Mouse (Mus musculus) layer of hippocampus, adult 2 months (tissue): ENCODE results near the gene Fam120a. TPM values are rescaled to one million over a fixed set of nuclear protein-coding genes. Genes with fewer than 3 reads are reported as not detected.

Source experiments
- DNase-seq, 2 experiments: peaks; one replicate each; pipeline ENCODE4 v3.0.0; 2022; ENCODE audit warnings: low spot score in 2 of 2
- H3K27ac ChIP-seq: fragments of 200-600 bp; 2 replicates; pipeline ENCODE4 v1.8.1; 2022
- H3K4me3 ChIP-seq: fragments of 200-600 bp; 2 replicates; pipeline ENCODE4 v1.8.1; 2022; ENCODE audit warnings: mild to moderate bottlenecking
- CTCF ChIP-seq: fragments of 200-600 bp; conservative IDR thresholded peaks from 2 replicates; pipeline ENCODE4 v1.8.1; 2022; ENCODE audit warnings: antibody characterized with exemption, mild to moderate bottlenecking, moderate library complexity
- total RNA-seq, 2 experiments: library from RNA; stranded (reverse); gene quantifications; 2 replicates each; pipeline ENCODE4 v1.2.3; 2021

Gene Fam120a
- total RNA-seq, 2 experiments from 2014 or later: 112 to 120 TPM

DNA sequence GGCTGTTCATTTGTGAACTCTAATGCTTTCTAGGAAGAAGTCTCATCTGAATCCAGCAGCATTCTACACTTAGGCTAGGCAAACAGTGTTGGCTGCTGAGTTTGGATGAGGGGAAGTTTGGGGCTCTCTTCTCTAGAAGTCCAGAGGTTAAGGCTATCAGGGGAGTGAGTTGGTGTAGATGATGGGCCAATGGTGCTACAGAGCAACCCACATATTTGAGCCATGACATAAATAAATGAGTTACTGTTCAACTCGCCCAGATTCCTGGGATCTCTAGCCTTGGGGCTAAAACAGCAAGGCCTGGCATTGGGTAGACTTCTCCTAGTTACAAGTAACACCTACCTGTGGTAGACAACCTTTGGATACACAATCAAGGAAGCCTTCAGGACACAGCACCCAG, 46.6 kb downstream of the Fam120a start:
- TF ChIP-seq CTCF: no peak
- H3K27ac ChIP-seq: no peak overlapping the region
- no peak for DNase-seq

DNA sequence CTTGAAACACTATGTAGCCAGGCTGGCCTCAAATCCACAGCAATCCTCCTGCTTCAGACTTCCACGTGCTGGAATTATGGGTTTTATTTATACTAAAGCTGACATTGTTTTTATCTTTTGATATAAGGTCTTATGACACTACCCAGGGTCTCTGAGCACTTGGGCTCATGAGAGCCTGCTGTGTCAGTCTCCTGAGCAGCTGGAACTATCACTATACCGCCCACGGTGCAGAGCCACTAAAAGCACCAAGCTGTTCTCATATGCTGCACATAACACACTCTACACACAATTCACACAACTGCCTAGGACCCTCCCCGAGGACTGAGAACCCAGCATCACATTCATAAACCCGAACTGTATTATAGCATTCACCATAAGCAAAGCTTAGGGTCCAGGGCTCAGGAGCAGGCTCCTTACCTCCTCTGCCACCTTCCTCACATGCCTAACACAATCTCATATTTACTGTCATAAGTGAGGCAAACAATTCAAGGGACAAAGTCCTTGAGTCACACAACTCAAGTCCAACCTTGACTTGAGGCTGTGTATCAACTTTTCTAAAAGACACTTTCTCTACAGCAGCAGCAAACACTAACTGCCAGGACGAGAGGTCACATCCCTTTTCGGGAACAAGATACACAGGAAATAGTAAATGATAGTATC, 47.9 kb downstream of the Fam120a start:
- TF ChIP-seq CTCF: no peak
- peak in 1 of 2 experiments; percentile 34 for DNase-seq
- peak overlapping the region; percentile 7; the same call in 1 of the 2 replicates for H3K27ac ChIP-seq
- no peak overlapping the region for H3K4me3 ChIP-seq

More for the DNA sequence above, 46.6 kb downstream of the Fam120a start:
- no peak overlapping the region for H3K4me3 ChIP-seq

DNA sequence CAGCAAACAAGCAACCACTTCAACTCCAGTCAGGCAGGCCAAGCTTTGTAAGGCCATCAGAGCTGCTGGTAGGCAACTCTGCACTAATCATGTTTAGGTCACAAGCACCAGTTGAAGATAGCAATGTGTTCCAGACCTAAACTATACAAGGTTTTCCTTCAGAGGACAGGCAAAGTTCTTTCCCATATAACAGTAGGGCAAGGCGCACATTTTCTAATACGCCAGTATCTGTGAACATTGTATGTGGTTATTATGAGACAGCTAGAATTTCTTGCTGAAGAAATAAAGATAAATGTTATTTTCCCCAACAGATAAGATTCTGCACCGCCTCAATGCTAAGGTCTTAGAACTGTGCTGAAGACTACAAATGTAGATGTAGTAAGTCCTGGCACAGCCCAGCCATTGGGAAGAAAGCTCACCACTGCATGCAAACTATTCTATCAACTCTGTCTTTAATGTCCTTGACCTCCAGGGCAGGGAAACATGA, 50.7 kb downstream of the Fam120a start:
- DNase-seq: no peak
- Histone ChIP-seq H3K4me3 (no peak overlapping the region), H3K27ac (no peak overlapping the region)
- TF ChIP-seq CTCF: no peak

DNA sequence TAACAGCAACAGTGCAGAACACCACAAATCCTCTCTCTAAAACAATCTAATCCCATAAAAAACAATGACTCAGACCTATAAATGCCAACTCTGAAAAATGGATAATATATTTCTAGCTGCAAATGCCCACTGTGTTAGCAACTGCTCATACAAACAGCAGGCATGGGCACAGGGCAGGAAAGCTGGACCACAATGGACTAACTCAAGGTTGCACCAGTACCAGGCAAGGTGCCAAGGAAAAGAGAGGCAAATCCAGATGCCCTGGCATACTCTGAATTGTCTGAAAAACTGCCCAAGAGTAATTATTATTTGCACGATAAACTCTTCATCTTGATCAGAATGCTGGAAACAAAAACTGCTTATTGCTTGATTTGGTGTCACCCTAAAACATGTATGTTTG, 54.1 kb downstream of the Fam120a start:
- no peak overlapping the region for H3K4me3 ChIP-seq
- no peak for TF ChIP-seq CTCF
- DNase-seq: no peak
- H3K27ac ChIP-seq: peak overlapping the region; percentile 64; the same call in 1 of the 2 replicates

DNA sequence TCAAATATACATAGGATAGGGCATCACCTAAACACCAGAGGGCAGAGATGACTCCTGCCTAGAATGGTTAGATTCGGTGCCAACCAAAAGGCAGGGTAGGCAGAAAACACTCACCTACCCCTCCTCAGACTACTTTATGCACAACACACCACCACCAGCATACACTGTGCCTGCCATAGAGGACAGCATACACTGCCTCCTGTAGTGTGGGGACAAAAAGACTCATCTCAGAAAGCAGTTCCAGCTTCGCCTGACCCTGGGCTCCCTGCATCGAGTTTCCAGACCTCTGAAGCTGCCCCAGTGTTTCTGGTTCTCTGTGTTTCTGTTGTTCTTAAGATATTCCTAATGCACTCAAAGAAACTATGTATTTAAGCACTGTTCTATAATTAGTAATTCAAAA, 54.7 kb downstream of the Fam120a start:
- no peak for DNase-seq
- no peak for TF ChIP-seq CTCF
- H3K27ac ChIP-seq: peak overlapping the region; percentile 54
- H3K4me3 ChIP-seq: no peak overlapping the region

DNA sequence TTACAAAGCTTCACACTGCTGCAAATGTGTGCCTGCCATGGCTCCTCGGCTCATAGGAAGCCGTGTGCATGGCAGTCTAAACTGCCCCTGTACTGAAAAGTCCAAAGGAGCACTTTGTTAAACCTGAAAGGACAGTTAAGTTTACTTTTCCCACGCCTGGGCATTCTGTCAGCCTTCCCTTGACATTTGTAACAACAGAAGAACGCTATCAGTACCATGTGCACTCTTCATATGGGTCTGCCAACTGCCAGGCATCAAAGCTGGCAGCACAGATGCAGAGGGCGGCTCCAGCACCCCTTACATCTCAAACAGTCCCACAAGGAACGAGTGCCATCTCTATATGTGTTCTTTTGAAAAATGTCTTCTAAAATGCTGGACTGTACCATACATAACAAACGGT, 56.4 kb downstream of the Fam120a start:
- no peak for TF ChIP-seq CTCF
- Histone ChIP-seq H3K27ac (0 out of 2 replicates have a peak overlapping the region, but pooled peaks have one; percentile 2), H3K4me3 (no peak overlapping the region)
- peak in 1 of 2 experiments; percentile 37 for DNase-seq

DNA sequence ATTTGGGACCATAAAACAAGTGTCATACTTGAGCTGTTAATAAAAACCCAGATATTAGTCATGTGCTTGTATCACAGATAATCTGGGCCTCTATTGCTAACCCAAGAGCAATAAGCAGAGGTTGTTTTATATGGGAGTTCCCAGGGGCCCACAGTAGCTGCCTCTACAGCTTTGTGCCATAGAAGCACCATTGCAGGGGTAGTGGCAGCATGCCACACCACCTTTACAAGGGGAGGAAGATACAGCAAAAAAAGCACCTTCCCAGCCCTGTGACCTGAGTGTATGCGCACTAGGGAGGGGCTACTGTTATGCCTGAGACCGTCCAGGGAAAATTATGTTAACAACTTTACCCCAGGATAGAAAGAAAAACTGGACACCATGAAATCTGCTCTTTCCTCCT, 62.4 kb downstream of the Fam120a start:
- H3K4me3 ChIP-seq: no peak overlapping the region
- DNase-seq: no peak
- no peak overlapping the region for H3K27ac ChIP-seq
- TF ChIP-seq CTCF: no peak

DNA sequence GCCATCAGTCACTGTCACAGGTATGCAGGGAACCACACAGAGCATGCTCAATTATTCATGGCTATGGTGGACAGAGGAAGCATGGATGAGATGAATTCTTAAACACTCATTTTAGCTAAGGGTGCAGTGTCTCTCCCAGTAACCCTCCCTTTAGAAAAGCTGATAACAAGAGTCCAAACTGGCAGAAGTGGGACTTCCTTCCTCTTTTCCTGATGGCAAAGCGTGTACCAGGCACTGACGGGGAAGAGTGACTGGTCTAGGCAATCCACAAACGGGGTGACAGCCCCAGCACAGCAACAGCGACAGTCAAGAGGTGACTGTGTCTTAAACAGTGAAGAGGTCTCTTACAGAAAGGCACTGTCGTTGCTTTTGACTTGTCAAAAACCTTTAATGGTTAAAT, 72.4 kb downstream of the Fam120a start:
- DNase-seq: no peak
- no peak for TF ChIP-seq CTCF
- Histone ChIP-seq H3K4me3 (no peak overlapping the region), H3K27ac (no peak overlapping the region)

DNA sequence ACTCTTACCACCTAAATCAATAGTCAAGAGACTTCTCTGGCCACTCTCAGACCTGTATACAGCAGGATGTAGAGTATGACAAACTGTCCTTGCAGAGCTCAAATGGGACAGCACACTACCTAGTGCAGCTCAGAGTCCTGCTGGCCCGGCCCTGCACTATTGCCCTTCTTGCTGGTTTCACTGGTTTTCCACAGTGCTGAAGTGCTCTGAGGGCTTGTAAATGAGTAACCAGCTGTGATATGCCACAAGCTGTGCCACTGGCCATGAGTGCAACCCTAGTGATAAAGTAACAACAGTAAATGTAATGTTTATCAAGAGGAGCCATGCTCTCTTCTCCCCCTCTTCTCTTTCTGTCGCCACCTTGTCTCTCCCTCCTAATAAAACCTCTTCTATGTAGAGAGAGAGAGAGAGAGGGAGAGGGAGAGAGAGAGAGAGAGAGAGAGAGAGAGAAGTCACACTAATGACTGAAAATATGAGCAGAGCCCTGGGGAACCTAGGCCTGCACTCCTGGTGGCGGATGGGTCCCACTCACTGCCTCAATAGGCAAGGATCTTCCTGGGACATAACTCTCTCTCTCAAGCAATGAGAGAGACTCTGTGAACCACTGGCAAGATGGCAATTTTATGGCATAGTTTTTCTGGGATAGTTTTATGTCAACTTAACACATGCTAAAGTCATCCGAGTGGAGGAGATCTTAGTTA, 77.4 kb downstream of the Fam120a start:
- no peak overlapping the region for H3K27ac ChIP-seq
- H3K4me3 ChIP-seq: no peak overlapping the region
- DNase-seq: no peak
- TF ChIP-seq CTCF: no peak

DNA sequence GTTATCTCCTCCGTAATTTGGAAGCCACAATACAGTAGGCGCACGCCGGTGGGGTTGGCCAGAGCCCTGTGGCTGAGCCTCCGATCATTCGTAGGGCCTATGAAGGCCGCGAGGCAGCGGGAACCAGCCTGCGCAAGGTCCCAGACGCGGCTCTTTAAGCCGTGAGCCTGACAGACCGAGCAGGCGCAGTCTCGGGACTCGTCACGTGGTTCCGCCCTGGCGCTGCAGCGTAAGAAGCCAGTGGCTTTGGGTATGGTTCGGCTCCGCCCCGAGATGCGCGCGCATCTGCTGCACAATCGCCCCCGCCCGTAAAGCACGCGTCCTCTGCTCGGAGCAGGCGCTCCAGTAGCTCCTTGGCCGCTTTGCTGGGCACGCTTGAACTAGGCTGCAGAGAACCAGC, 89.3 kb downstream of the Fam120a start:
- Histone ChIP-seq H3K4me3 (peak overlapping the region; percentile 63), H3K27ac (peak overlapping the region; percentile 96)
- DNase-seq: peak; percentile 98
- TF ChIP-seq CTCF: no peak; the same call in 1 of the 2 replicates

DNA sequence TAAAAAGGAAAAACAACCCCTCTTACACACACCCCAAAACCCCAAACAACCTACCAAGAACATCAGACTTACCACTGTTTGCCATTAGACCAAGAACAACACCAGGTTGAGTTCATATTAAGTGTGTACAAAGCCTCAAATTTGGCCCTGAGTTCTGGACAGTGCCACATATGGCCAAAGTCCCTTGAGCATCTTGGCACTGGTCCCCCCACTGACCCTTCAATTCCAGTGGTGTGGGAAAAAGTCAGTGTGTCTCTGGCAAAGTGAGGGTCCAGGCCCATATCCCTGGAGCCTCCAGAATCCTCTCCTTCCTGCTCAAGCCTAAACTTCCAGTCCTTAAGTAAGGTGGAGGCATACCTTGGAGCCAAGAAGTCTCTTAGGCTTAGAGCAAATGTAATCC, 90.0 kb downstream of the Fam120a start:
- Histone ChIP-seq H3K27ac (peak overlapping the region; percentile 96), H3K4me3 (peak overlapping the region; percentile 63)
- no peak for DNase-seq
- no peak for TF ChIP-seq CTCF

DNA sequence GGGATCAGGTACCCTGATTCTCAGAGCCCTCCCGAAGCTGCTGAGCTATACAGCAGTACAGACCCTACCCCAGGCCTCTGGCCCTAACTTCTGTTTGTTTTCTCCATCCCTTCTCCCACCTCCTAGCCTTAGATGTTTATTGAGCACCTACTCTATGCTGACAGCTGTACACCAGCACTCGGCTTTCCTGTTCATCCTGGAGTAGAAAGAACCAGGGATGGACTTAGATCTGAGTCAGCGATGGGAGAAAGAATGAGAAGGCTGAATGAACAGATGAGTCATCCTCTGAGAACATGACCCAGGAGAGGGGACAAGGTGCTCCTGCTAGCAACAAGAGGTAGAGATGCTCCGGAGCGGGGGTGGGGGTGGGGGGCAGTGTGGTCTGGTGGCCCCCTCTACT, 95.1 kb downstream of the Fam120a start:
- Histone ChIP-seq H3K4me3 (no peak overlapping the region), H3K27ac (no peak overlapping the region)
- DNase-seq: no peak
- TF ChIP-seq CTCF: no peak

DNA sequence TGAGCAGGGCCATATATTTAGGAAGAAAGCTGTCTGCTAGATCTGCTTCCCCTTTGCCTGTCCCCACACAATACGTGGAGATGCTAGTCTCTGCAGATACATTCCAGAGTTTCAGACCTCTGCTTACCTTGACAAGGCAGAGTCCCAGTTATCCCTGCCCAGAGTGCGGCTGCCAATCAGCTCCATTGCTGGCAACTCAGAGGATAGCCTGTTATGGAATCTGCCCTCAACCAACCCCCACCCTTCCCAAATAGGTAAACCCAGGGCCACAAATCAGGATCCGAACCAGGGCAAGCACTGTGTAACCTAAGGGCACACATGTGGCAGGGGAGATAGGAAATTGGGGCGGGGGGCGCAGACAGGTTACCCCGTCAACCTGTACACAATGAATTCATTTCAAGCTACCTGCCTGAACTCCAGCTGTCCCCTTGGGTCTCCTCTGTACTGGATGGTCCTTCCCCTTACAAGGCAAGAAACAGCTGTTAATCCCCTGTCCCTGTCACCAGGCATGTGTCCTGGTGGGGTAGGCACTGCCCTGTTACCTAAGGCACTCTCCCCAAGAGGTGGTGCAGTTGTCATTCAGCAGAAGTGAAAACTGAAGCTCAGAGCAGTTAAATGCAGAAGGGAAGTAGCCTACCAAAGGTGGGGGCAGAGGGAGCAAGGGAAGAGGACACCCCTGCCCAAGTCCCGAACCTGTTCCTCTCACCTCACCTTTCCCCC, 95.8 kb downstream of the Fam120a start:
- no peak for DNase-seq
- Histone ChIP-seq H3K27ac (peak overlapping the region; percentile 94; the same call in 1 of the 2 replicates), H3K4me3 (peak overlapping the region; percentile 80)
- no peak for TF ChIP-seq CTCF
